In genomic region chr4:134393026-134393425, GRCm38 (mm10) we compare ENCODE assay signal across 7 mouse cellular contexts. TPM values are rescaled to one million over a fixed set of nuclear protein-coding genes. Genes with fewer than 3 reads are reported as not detected.
DNase-seq lines count a peak whose midpoint lies in the region; ATAC-seq and TF ChIP-seq lines count a peak whose summit lies in the region.

No protein-coding gene starts in this region.

- ATAC-seq in midbrain, embryonic 14.5 days (ENCODE audit: low FRiP score, low TSS enrichment), result 0 out of 2 replicates have a peak, but pooled peaks have one; percentile 41

- H3K9ac ChIP-seq in midbrain, embryonic 14.5 days (replicated peaks; ENCODE audit: low read length), result no peak overlapping the region

- H3K27me3 ChIP-seq in embryonic facial prominence, embryonic 10.5 days (replicated peaks; ENCODE audit: low read depth, poor library complexity, severe bottlenecking), result no peaks in the 10 kb centered on the region
- no peaks in the 10 kb centered on the region for H3K27me3 ChIP-seq in midbrain, embryonic 14.5 days (ENCODE audit: control insufficient read depth, insufficient read depth, low read length)

- no peak for DNase-seq in layer of hippocampus, adult 2 months (ENCODE audit: low spot score in 2 of 2)
- no peak for DNase-seq in layer of hippocampus, adult 18-20 months (ENCODE audit: low spot score in 2 of 2)
- DNase-seq in MEL-GATA-1-ER (ENCODE audit: extremely low read depth, low read depth), result peak; percentile 71
- DNase-seq in embryonic facial prominence, embryonic 10.5 days (ENCODE audit: low spot score), result peak; percentile 52
- peak; percentile 69 for DNase-seq in midbrain, embryonic 14.5 days
- DNase-seq in layer of hippocampus, postnatal 25 days (ENCODE audit: extremely low spot score in 1 of 2, low spot score in 1 of 2), result no peak
- no peak for DNase-seq in ovary, adult 18-20 months (ENCODE audit: low spot score)

- peaks cover 4% of the 10 kb centered on the region; the same call in 1 of the 2 replicates for H3K9me3 ChIP-seq in embryonic facial prominence, embryonic 10.5 days
- H3K9me3 ChIP-seq in midbrain, embryonic 14.5 days (ENCODE audit: control insufficient read depth, low read length), result no peaks in the 10 kb centered on the region

- no peak overlapping the region for H3K4me2 ChIP-seq in midbrain, embryonic 14.5 days (ENCODE audit: low read length)

- H3K4me3 ChIP-seq in layer of hippocampus, adult 2 months, result no peak overlapping the region
- no peak overlapping the region; the same call in 1 of the 2 replicates for H3K4me3 ChIP-seq in embryonic facial prominence, embryonic 10.5 days
- no peak overlapping the region for H3K4me3 ChIP-seq in midbrain, embryonic 14.5 days (replicated peaks; ENCODE audit: low read depth, low read length)

- WGBS in embryonic facial prominence, embryonic 10.5 days, result 26% methylated on average over 12 of the region's 12 CpGs
- WGBS in midbrain, embryonic 14.5 days, result 21% methylated on average over 12 of the region's 12 CpGs

- H3K27ac ChIP-seq in layer of hippocampus, adult 2 months, result no peak overlapping the region; the same call in 1 of the 2 replicates
- peak overlapping the region; percentile 59; the same call in 1 of the 2 replicates for H3K27ac ChIP-seq in embryonic facial prominence, embryonic 10.5 days (replicated peaks)
- no peak overlapping the region for H3K27ac ChIP-seq in midbrain, embryonic 14.5 days (replicated peaks; ENCODE audit: low read depth, low read length)

- peak; percentile 57 for TF ChIP-seq CTCF in layer of hippocampus, adult 2 months (conservative IDR thresholded peaks at IDR 0.05)

- H3K36me3 ChIP-seq in embryonic facial prominence, embryonic 10.5 days (replicated peaks), result no peaks in the 10 kb centered on the region
- no peaks in the 10 kb centered on the region for H3K36me3 ChIP-seq in midbrain, embryonic 14.5 days (ENCODE audit: control insufficient read depth, insufficient read depth, low read length)

- peaks cover 23% of the 10 kb centered on the region for H3K4me1 ChIP-seq in embryonic facial prominence, embryonic 10.5 days
- peaks cover 11% of the 10 kb centered on the region for H3K4me1 ChIP-seq in midbrain, embryonic 14.5 days (ENCODE audit: control insufficient read depth, insufficient read depth, low read length)

RNA-seq across cellular contexts. Expression of gene Pafah2, which starts 3.1 kb away (rescaled TPM):
- 1 to 10 TPM; 6.6 to 9.0 TPM for total RNA-seq in layer of hippocampus, adult 2 months (2021)
- 1 to 10 TPM; 5.0 to 5.9 TPM for total RNA-seq in layer of hippocampus, adult 18-20 months (2021)
- polyA plus RNA-seq in embryonic facial prominence, embryonic 10.5 days (2016; fragmentation: Nextera tagmentation; extraction: Ambion mirVana), result 7.0 and 8.3 TPM in 2 replicates
- polyA plus RNA-seq in midbrain, embryonic 14.5 days (2014; fragmentation: Nextera tagmentation; extraction: Ambion mirVana), result 5.0 and 6.9 TPM in 2 replicates
- 1 to 10 TPM; 5.0 to 7.6 TPM for total RNA-seq in layer of hippocampus, postnatal 25 days (2021)

RNA-seq across cellular contexts. Expression of gene Extl1, which starts 9.4 kb away (rescaled TPM):
- total RNA-seq in layer of hippocampus, adult 2 months (2021), result 10 to 100 TPM; 44.7 to 46.5 TPM
- total RNA-seq in layer of hippocampus, adult 18-20 months (2021), result 10 to 100 TPM; 46.1 to 48.0 TPM
- 0.25 and 0.66 TPM in 2 replicates for polyA plus RNA-seq in embryonic facial prominence, embryonic 10.5 days (2016; fragmentation: Nextera tagmentation; extraction: Ambion mirVana)
- polyA plus RNA-seq in midbrain, embryonic 14.5 days (2014; fragmentation: Nextera tagmentation; extraction: Ambion mirVana), result 0.28 and 0.53 TPM in 2 replicates
- total RNA-seq in layer of hippocampus, postnatal 25 days (2021), result 10 to 100 TPM; 46.8 TPM

RNA-seq across cellular contexts. Expression of gene Slc30a2, which starts 50.0 kb away (rescaled TPM):
- total RNA-seq in layer of hippocampus, adult 2 months (2021), result not detected
- total RNA-seq in layer of hippocampus, adult 18-20 months (2021), result under 1 TPM in 1 of 2 experiments, not detected in 1; 0.10 TPM
- 0.07 TPM in 1 of 2 replicates, not detected in the other for polyA plus RNA-seq in embryonic facial prominence, embryonic 10.5 days (2016; fragmentation: Nextera tagmentation; extraction: Ambion mirVana)
- 0.11 TPM in 1 of 2 replicates, not detected in the other for polyA plus RNA-seq in midbrain, embryonic 14.5 days (2014; fragmentation: Nextera tagmentation; extraction: Ambion mirVana)
- total RNA-seq in layer of hippocampus, postnatal 25 days (2021), result under 1 TPM in 1 of 2 experiments, not detected in 1; 0.12 TPM

Comparison
In these comparisons a context has a peak if more than half of its experiments do, and no peak if none do; other contexts are left out.
1. DNase-seq: peak in MEL-GATA-1-ER (single experiment), embryonic facial prominence, embryonic 10.5 days (single experiment) and midbrain, embryonic 14.5 days (single experiment); none in layer of hippocampus, adult 2 months (0 of 2), layer of hippocampus, adult 18-20 months (0 of 2), layer of hippocampus, postnatal 25 days (0 of 2) and ovary, adult 18-20 months (single experiment).